Mouse (Mus musculus) liver, embryonic 14.5 days (tissue): ENCODE results near the gene Amn1. TPM values are rescaled to one million over a fixed set of nuclear protein-coding genes. Genes with fewer than 3 reads are reported as not detected.

Experiments
- ATAC-seq: fragments of 200-750 bp; cut with Nextera tagmentation; 2 replicates; pipeline ENCODE4 v1.8.0; 2017; ENCODE audit warnings: moderate number of reproducible peaks, mild to moderate bottlenecking, moderate library complexity; ENCODE audit not compliant: insufficient read depth
- DNase-seq, 3 experiments: peaks; one replicate each; pipeline ENCODE4 v3.0.0-alpha.2; 2012 to 2013; ENCODE audit warnings: low read depth in 3 of 3, low spot score in 3 of 3
- H3K27ac ChIP-seq: fragments of 300-500 bp; sonication (generic); 2 replicates; pipeline ENCODE4 v1.5.1; 2014; ENCODE audit warnings: moderate library complexity, mild to moderate bottlenecking, control low read depth, inconsistent platforms
- H3K27me3 ChIP-seq: fragments of 300-500 bp; sonication (generic); 2 replicates; pipeline ENCODE4 v1.6.1; 2014; ENCODE audit warnings: mild to moderate bottlenecking, low read length, moderate library complexity; ENCODE audit not compliant: control insufficient read depth, insufficient read depth
- H3K36me3 ChIP-seq: fragments of 300-500 bp; sonication (generic); replicated peaks from 2 replicates; pipeline ENCODE4 v1.6.1; 2014; ENCODE audit warnings: low read depth; ENCODE audit not compliant: control insufficient read depth, insufficient read depth
- H3K4me1 ChIP-seq, 2 experiments: fragments of 200-500 bp in 1 of 2; fragments of 300-500 bp in 1 of 2; sonication (generic) in 1 of 2; replicated peaks; 2 replicates each; pipeline ENCODE4 v1.6.1; 2012 to 2014; ENCODE audit warnings: antibody characterized with exemption in 1 of 2, inconsistent platforms in 1 of 2, low read length in 1 of 2; ENCODE audit not compliant: control insufficient read depth in 2 of 2, insufficient read depth in 2 of 2
- H3K4me2 ChIP-seq: fragments of 300-500 bp; sonication (generic); 2 replicates; pipeline ENCODE4 v1.6.1; 2014; ENCODE audit warnings: low read depth, mild to moderate bottlenecking, control low read depth, moderate library complexity
- H3K4me3 ChIP-seq, 2 experiments: fragments of 200-500 bp in 1 of 2; fragments of 300-500 bp in 1 of 2; sonication (generic) in 1 of 2; 2 replicates each; pipeline ENCODE4 v1.5.1; 2012 to 2014; ENCODE audit warnings: low read depth in 2 of 2, low read length in 2 of 2, mild to moderate bottlenecking in 2 of 2, control low read depth in 1 of 2, inconsistent platforms in 1 of 2, moderate library complexity in 1 of 2; ENCODE audit not compliant: insufficient read depth in 1 of 2
- H3K9ac ChIP-seq: fragments of 300-500 bp; sonication (generic); replicated peaks from 2 replicates; pipeline ENCODE4 v1.6.1; 2014; ENCODE audit warnings: mild to moderate bottlenecking, control low read depth, moderate library complexity
- H3K9me3 ChIP-seq: fragments of 300-500 bp; sonication (generic); 2 replicates; pipeline ENCODE4 v1.6.1; 2016; ENCODE audit warnings: low read length, mixed read lengths; ENCODE audit not compliant: control insufficient read depth
- CTCF ChIP-seq: IDR thresholded peaks from 2 replicates; pipeline ENCODE4 v1.5.1; 2016; ENCODE audit warnings: antibody characterized with exemption, low read depth, control low read depth
- EP300 ChIP-seq: IDR thresholded peaks from 2 replicates; pipeline ENCODE4 v1.6.1; 2016; ENCODE audit warnings: antibody characterized with exemption, low read depth
- whole genome bisulfite sequencing: fragments of 180-500 bp; shearing (Covaris S2); extraction: QIAGEN DNeasy Blood & Tissue Kit; methylation state at CpG from one replicate; pipeline ENCODE4 v1.1.7; 2014; ENCODE audit not compliant: insufficient replicate concordance; 5-methylcytosine and 5-hydroxymethylcytosine counted together
- polyA plus RNA-seq, 2 experiments: library from polyadenylated mRNA; depleted of rRNA in 1 of 2; stranded (reverse) in 1 of 2; unstranded in 1 of 2; fragments of >200 nt; fragmentation: Nextera tagmentation in 1 of 2; extraction: Ambion mirVana in 1 of 2; gene quantifications; 2 replicates each; pipeline versions ENCODE4 v1.2.1 to v1.2.3; 2012 to 2014

The Amn1 gene
- polyA plus RNA-seq (2012; rRNA removed) (2.9 and 3.1 TPM in 2 replicates), polyA plus RNA-seq (2014; fragmentation: Nextera tagmentation; extraction: Ambion mirVana) (4.0 and 5.2 TPM in 2 replicates)

GRCm38 (mm10) chr6:149188041-149188924, at the start of gene Amn1:
Gene Amn1 (minus strand): TSS chr6:149188712.
- DNase-seq = peak; percentile 94 to 97 (median 95)
- WGBS = under 1% methylated on average over 34 of the region's 34 CpGs
- Histone ChIP-seq H3K27ac (peak within 1 kb of the TSS; percentile 87), H3K36me3 (0 out of 2 replicates have a peak, but pooled peaks cover 1% of the 10 kb centered on the region), H3K4me3 (peak within 1 kb of the TSS; percentile 88 to 90), H3K27me3 (no peaks in the 10 kb centered on the region), H3K4me2 (peak within 1 kb of the TSS; percentile 85), H3K9ac (peak within 1 kb of the TSS; percentile 93), H3K4me1 (peaks cover 27% of the 10 kb centered on the region in 2 experiments), H3K9me3 (no peaks in the 10 kb centered on the region)
- TF ChIP-seq CTCF (peak; percentile 37; the same call in 1 of the 2 replicates), EP300 (no peak)
- peak; percentile 85 for ATAC-seq

DNA sequence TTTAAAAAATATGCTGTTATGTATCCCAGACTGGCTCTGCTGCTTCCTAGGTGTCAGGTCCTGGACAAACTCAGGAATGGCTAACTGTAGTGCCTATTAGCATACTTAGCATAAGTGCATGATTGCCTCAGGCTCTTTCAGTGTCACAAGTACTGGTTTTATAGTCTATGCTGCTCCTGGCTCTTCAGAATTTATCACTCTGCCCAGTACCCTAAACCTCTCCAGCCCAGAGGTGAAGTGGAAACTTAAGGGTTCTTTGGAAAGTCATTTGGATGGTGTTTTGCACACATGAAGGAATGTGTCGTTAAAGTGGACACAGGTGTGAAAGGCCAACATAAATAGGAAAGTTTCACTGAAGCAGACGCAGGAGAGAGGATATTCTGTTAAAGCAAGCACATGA, 48.3 kb upstream of the Amn1 start:
- no peak for DNase-seq
- ATAC-seq = no peak
- Histone ChIP-seq H3K4me3 (no peak overlapping the region), H3K27ac (no peak overlapping the region), H3K9me3 (no peaks in the 10 kb centered on the region), H3K4me1 (peaks cover 3 to 7% of the 10 kb centered on the region in 2 experiments; a peak in 1 of 4 replicates), H3K27me3 (no peaks in the 10 kb centered on the region), H3K4me2 (no peak overlapping the region), H3K36me3 (no peaks in the 10 kb centered on the region), H3K9ac (no peak overlapping the region)
- WGBS = 72% methylated on average over 2 of the region's 2 CpGs
- no peak for TF ChIP-seq EP300
- TF ChIP-seq CTCF = no peak

DNA sequence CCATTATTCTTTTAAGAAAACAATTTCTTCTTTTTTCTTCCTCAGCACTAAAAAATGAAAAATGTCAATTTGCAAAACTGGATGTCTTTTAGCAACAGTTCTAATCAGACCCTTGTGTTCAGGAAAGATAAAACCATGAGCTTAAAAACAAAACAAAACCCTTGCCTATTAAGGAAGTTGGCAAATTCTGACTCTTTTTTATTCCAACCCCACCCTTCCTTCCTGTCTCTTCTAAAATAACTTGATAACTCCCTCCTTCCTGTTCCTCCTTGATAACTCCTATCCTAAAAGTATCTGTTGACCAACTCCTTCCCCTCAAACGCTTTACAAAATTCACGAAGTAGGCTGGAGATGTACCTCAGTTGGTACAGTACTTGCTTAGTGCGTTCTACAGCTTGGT, 45.4 kb upstream of the Amn1 start:
- no peak overlapping the region for H3K4me3 ChIP-seq
- DNase-seq (peak; percentile 13 to 40 (median 16)), ATAC-seq (peak; percentile 71)
- 0 out of 2 replicates have a peak overlapping the region, but pooled peaks have one; percentile 11 for H3K4me2 ChIP-seq
- H3K9ac ChIP-seq = no peak overlapping the region
- TF ChIP-seq CTCF (no peak), EP300 (peak; percentile 66)
- H3K36me3 ChIP-seq = no peaks in the 10 kb centered on the region
- H3K9me3 ChIP-seq = no peaks in the 10 kb centered on the region
- peak overlapping the region; percentile 31; the same call in 1 of the 2 replicates for H3K27ac ChIP-seq
- H3K4me1 ChIP-seq = peaks cover 3 to 7% of the 10 kb centered on the region in 2 experiments; a peak in 1 of 4 replicates
- H3K27me3 ChIP-seq = no peaks in the 10 kb centered on the region
- 11% methylated on average over 3 of the region's 3 CpGs for WGBS

DNA sequence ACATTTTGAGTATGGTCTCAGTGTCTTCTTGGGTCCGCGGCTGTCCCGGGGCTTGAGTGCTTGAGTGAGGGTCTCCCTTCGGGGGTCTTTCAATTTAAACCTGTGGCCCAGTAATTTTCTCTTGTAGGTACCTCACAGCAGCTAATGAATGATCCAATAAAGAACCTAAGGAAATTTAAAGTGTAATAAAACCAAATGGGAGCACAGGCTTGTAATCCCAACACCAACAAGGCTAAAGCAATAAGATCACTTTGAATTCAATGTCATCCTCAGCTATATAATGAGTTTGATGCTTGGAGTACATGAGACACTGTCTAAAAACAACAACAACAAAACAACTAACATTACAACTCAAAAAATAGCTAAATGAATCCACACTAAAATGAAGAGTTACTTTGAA, 36.2 kb upstream of the Amn1 start:
- no peaks in the 10 kb centered on the region for H3K36me3 ChIP-seq
- no peak overlapping the region for H3K4me3 ChIP-seq
- no peaks in the 10 kb centered on the region for H3K4me1 ChIP-seq
- TF ChIP-seq CTCF = no peak
- TF ChIP-seq EP300 = no peak
- H3K4me2 ChIP-seq = no peak overlapping the region
- DNase-seq (no peak), ATAC-seq (no peak)
- no peaks in the 10 kb centered on the region for H3K9me3 ChIP-seq
- H3K27me3 ChIP-seq = no peaks in the 10 kb centered on the region
- H3K9ac ChIP-seq = no peak overlapping the region
- 77% methylated on average over 4 of the region's 4 CpGs for WGBS
- no peak overlapping the region for H3K27ac ChIP-seq

- Histone ChIP-seq H3K27ac (no peak overlapping the region), H3K9me3 (no peaks in the 10 kb centered on the region), H3K27me3 (no peaks in the 10 kb centered on the region), H3K4me3 (no peak overlapping the region), H3K9ac (no peak overlapping the region), H3K36me3 (no peaks in the 10 kb centered on the region), H3K4me2 (no peak overlapping the region), H3K4me1 (no peaks in the 10 kb centered on the region)
- TF ChIP-seq EP300 = no peak
- no peak for TF ChIP-seq CTCF
- ATAC-seq (no peak), DNase-seq (no peak)
Measured at GRCm38 (mm10) chr6:149221296-149221695, 32.8 kb upstream of the Amn1 start.
